Mouse (Mus musculus) midbrain, postnatal 0 days (tissue): ENCODE measurements at regions not wholly inside any gene's neighbourhood (a gene's known extent, or its start where the extent isn't known, plus 50 kb on each side); places are given as distances from the start of the nearest gene placed in this dataset.

Experiments used
- ATAC-seq: fragments of 200-750 bp; cut with Nextera tagmentation; 2 replicates; pipeline ENCODE4 v1.8.0; 2017; ENCODE audit warnings: moderate number of reproducible peaks, mild to moderate bottlenecking, moderate TSS enrichment, moderate library complexity; ENCODE audit not compliant: low FRiP score
- DNase-seq: peaks from one replicate; pipeline ENCODE4 v3.0.0-alpha.2; 2015; ENCODE audit warnings: low spot score
- H3K27ac ChIP-seq: fragments of 300-500 bp; sonication (generic); 2 replicates; pipeline ENCODE4 v1.5.1; 2014; ENCODE audit warnings: low read depth, mild to moderate bottlenecking, low read length, mixed read lengths
- H3K27me3 ChIP-seq: fragments of 300-500 bp; sonication (generic); 2 replicates; pipeline ENCODE4 v1.6.1; 2014; ENCODE audit warnings: low read length, control low read depth, mixed read lengths; ENCODE audit not compliant: insufficient read depth
- H3K36me3 ChIP-seq: fragments of 300-500 bp; sonication (generic); 2 replicates; pipeline ENCODE4 v1.6.1; 2014; ENCODE audit warnings: low read length, control low read depth, mixed read lengths; ENCODE audit not compliant: insufficient read depth
- H3K4me1 ChIP-seq: fragments of 300-500 bp; sonication (generic); 2 replicates; pipeline ENCODE4 v1.6.1; 2014; ENCODE audit warnings: mild to moderate bottlenecking, control low read depth, antibody characterized with exemption, low read length, mixed read lengths; ENCODE audit not compliant: insufficient read depth
- H3K4me2 ChIP-seq: fragments of 300-500 bp; sonication (generic); 2 replicates; pipeline ENCODE4 v1.6.1; 2014; ENCODE audit warnings: low read depth, mild to moderate bottlenecking, low read length, mixed read lengths; ENCODE audit not compliant: poor library complexity, severe bottlenecking
- H3K4me3 ChIP-seq: fragments of 300-500 bp; sonication (generic); 2 replicates; pipeline ENCODE4 v1.5.1; 2014; ENCODE audit warnings: low read depth, mild to moderate bottlenecking, low read length, moderate library complexity
- H3K9ac ChIP-seq: fragments of 300-500 bp; sonication (generic); replicated peaks from 2 replicates; pipeline ENCODE4 v1.6.1; 2014; ENCODE audit warnings: mild to moderate bottlenecking, low read length, moderate library complexity, mixed read lengths; ENCODE audit not compliant: poor library complexity, severe bottlenecking
- H3K9me3 ChIP-seq: fragments of 300-500 bp; sonication (generic); 2 replicates; pipeline ENCODE4 v1.6.1; 2016; ENCODE audit warnings: low read length, control low read depth
- CTCF ChIP-seq: IDR thresholded peaks from 2 replicates; pipeline ENCODE4 v1.5.1; 2016; ENCODE audit warnings: antibody characterized with exemption, mild to moderate bottlenecking
- WGBS: fragments of 180-500 bp; shearing (Covaris S2); extraction: QIAGEN DNeasy Blood & Tissue Kit; methylation state at CpG from one replicate; pipeline ENCODE4 v1.1.7; 2014; 5-methylcytosine and 5-hydroxymethylcytosine counted together

DNA sequence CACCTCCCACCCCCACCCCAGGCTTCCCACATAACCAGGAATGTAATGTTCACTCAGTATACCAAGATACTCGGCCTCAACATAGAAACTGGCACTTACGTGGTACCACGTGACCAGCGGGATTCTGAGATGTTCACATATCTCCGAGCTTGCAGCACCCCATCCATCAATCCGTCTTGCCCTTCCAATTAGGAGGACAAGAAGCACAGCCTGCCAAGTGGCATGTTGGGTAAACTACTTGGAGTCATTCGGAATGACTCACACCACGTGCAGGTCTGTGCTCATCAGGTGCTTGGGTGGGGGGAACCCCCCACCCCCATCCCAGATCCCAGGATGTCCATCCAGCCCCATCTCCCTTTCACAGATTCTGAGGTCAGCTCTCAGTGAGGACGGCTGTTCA, 223.9 kb downstream of the Sox9 start:
- no peaks in the 10 kb centered on the region for H3K36me3 ChIP-seq
- no peaks in the 10 kb centered on the region for H3K4me1 ChIP-seq
- ATAC-seq, result no peak
- no peak overlapping the region for H3K9ac ChIP-seq
- H3K27me3 ChIP-seq, result no peaks in the 10 kb centered on the region
- no peak overlapping the region for H3K4me2 ChIP-seq
- DNase-seq, result no peak
- H3K9me3 ChIP-seq, result no peaks in the 10 kb centered on the region
- no peak overlapping the region for H3K4me3 ChIP-seq
- no peak overlapping the region for H3K27ac ChIP-seq
- TF ChIP-seq CTCF, result no peak
- 88% methylated on average over 9 of the region's 9 CpGs for WGBS

DNA sequence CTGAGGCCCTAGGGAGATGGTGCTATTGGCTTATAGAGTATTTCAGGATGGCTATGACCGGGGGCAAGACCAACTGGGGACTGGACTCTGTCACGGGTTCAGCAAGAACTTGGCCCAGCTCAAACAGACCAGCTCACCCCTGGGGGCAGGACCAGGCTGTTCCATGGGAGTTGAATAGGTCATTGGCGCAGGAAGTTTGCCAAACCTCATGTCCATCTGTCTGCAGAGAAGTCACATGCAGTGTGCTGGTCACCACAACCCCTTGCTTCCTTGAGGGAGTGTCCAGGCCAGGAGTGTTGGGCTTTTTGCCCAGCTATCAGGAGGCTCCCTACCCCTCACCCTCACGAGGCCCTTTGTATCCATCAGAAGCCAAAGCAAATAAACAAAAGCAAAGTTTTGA, 226.5 kb downstream of the Sox9 start:
- 82% methylated on average over 4 of the region's 4 CpGs for WGBS
- no peak for DNase-seq

DNA sequence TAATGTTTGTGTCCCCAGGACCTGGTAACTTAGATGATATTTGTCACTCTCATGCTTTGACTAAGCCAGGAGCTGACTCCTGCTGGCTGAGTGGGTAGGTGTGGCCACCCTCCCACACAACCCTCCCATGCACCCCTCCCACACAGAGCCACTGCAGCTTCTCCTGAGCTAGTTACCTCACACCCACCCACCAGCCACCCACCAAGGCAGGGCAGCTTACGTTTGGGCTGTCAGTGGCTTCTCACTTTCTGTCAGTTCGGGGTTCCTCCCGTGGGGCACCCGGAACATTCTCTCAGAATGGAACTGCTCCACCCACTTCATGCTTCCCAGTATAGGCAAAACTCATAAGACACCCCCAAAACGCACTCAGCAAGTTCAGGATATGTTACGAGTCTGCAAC, 227.4 kb downstream of the Sox9 start:
- H3K36me3 ChIP-seq, result no peaks in the 10 kb centered on the region
- H3K27ac ChIP-seq, result no peak overlapping the region
- no peaks in the 10 kb centered on the region for H3K4me1 ChIP-seq
- H3K9me3 ChIP-seq, result no peaks in the 10 kb centered on the region
- ATAC-seq, result no peak
- 91% methylated on average over 6 of the region's 6 CpGs for WGBS
- no peak overlapping the region for H3K4me2 ChIP-seq
- H3K4me3 ChIP-seq, result no peak overlapping the region
- no peak for DNase-seq
- TF ChIP-seq CTCF, result no peak
- no peak overlapping the region for H3K9ac ChIP-seq
- no peaks in the 10 kb centered on the region for H3K27me3 ChIP-seq

More for the DNA sequence above, 226.5 kb downstream of the Sox9 start:
- Histone ChIP-seq H3K9ac (no peak overlapping the region), H3K27ac (no peak overlapping the region), H3K36me3 (no peaks in the 10 kb centered on the region), H3K4me2 (no peak overlapping the region), H3K27me3 (no peaks in the 10 kb centered on the region), H3K4me1 (no peaks in the 10 kb centered on the region), H3K9me3 (no peaks in the 10 kb centered on the region), H3K4me3 (no peak overlapping the region)
- no peak for TF ChIP-seq CTCF
- no peak for ATAC-seq

DNA sequence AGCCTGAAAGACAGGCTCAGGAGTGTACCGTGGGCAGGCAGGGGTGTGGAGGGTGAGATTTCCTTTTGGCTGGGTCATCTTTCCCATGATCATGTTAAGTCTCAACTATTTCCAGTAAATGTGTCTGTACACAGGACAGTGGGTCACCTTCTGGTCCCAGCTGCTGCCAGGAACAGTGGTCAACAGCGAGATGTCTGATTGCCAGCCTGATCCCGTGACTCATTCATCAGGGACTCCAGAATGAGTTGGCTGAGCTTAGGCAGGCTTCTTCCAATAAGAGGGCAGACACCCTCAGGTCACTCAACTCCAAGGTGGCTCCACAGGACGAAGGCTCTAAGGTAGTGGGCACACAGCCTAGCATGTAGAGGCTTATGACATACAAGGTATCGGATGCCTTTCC, 228.9 kb downstream of the Sox9 start:
- Histone ChIP-seq H3K9ac (no peak overlapping the region), H3K9me3 (no peaks in the 10 kb centered on the region), H3K4me2 (no peak overlapping the region), H3K27ac (no peak overlapping the region), H3K4me3 (no peak overlapping the region), H3K36me3 (no peaks in the 10 kb centered on the region), H3K4me1 (0 out of 2 replicates have a peak, but pooled peaks cover 4% of the 10 kb centered on the region), H3K27me3 (no peaks in the 10 kb centered on the region)
- DNase-seq (no peak), ATAC-seq (no peak)
- WGBS, result 83% methylated on average over 5 of the region's 5 CpGs
- TF ChIP-seq CTCF, result no peak

DNA sequence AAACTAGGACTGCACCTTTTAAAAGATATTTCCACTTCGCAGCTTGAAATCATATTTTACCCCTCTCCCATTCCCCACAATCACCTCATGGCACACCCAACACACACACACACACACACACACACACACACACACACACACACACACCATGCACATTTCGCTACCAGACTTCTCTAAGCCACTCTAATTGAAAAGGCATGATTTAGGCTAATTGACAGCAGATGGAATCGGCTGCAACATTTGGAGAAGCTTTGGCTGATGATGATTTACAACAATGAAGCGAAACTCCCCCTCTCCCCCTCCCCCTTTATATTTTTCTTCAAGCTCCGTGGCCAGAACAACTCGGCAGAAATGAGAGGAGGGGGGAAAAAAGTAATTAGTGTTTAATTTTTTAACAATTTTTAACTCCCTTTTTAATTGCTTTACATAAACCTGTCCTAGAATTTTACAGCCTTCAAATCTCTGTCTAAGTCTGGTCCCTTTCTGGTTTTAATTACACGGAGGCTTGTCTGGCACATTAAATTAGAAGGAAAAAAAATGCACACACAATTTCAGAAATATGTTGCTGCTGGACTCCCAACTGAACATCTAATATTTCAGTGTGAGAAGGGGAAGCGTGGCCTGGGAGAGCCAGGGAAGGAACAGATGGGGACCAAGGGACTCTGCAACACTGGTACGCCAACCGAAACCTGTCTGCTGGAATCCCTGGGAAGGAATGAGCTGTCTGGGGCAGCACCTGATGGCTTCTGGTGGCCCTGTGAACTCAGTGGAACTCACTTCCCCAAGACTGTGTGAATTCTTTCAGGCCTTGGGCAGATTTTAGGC, 232.4 kb downstream of the Sox9 start:
- Histone ChIP-seq H3K4me2 (no peak overlapping the region), H3K27ac (no peak overlapping the region)
- ATAC-seq, result no peak

DNA sequence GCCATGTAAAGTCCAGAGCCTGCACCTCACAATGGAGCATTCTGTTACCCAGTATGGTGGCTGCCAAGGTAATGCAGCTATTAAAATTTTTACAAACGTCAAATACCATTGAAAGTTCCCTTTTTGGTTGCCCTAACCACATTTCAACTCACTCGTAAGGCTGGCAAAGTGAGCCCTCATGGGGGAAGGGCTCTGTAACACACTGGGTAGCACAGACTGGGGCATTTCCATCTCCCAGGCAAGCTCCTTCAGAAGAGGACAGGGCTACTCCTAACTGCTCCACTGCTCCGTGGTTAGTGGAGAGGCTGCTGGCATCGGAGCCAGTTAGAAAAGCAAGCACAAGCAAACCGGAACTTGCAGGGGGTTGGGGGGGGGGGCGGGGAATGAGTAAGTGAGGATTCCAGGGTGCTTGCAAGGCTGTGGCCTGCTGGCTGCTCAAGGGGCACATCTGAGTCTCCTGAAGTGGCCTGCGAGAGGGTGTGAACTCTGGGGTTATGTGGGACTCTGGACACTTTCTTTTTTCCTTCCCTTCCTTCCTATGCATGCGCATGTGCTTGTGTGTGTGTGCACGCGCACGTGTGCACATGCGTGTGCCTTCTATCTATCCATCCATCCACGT, 233.8 kb downstream of the Sox9 start:
- no peaks in the 10 kb centered on the region for H3K9me3 ChIP-seq
- no peak for DNase-seq
- no peak overlapping the region for H3K4me2 ChIP-seq
- peaks cover 15% of the 10 kb centered on the region; the same call in 1 of the 2 replicates for H3K4me1 ChIP-seq
- no peak overlapping the region for H3K9ac ChIP-seq
- no peaks in the 10 kb centered on the region for H3K36me3 ChIP-seq
- no peak for TF ChIP-seq CTCF
- H3K27ac ChIP-seq, result no peak overlapping the region
- WGBS, result 54% methylated on average over 13 of the region's 13 CpGs
- no peak overlapping the region for H3K4me3 ChIP-seq
- no peak for ATAC-seq
- H3K27me3 ChIP-seq, result no peaks in the 10 kb centered on the region

More for the DNA sequence above, 232.4 kb downstream of the Sox9 start:
- Histone ChIP-seq H3K4me3 (no peak overlapping the region), H3K27me3 (no peaks in the 10 kb centered on the region), H3K9me3 (no peaks in the 10 kb centered on the region), H3K4me1 (peaks cover 15% of the 10 kb centered on the region; the same call in 1 of the 2 replicates), H3K36me3 (no peaks in the 10 kb centered on the region), H3K9ac (no peak overlapping the region)
- TF ChIP-seq CTCF, result no peak
- peak; percentile 65 for DNase-seq
- WGBS, result 44% methylated on average over 10 of the region's 10 CpGs
